Mouse (Mus musculus): ENCODE measurements around the gene Stk31.
"Not testable (repeated sequence)": the region's sequence is repeated elsewhere in the genome, so short reads cannot be mapped to it uniquely, and the experiment has no call there.

The Stk31 gene

GRCm38 (mm10) chr6:49395316-49395715 is at the start of gene Stk31:
TSS of gene Stk31 (plus strand) at chr6:49395604.
- peak; percentile 39 for DNase-seq

GRCm38 (mm10) chr6:49349826-49350225 is 45.6 kb upstream of the Stk31 start:
- DNase-seq, result peak; percentile 67

GRCm38 (mm10) chr6:49354613-49355012 is 40.8 kb upstream of the Stk31 start:
- no peak for DNase-seq

- DNase-seq, result no peak
These were observed 40.2 kb upstream of the Stk31 start for GRCm38 (mm10) chr6:49355171-49355570.

- no peak for DNase-seq
These were observed 35.0 kb upstream of the Stk31 start for GRCm38 (mm10) chr6:49360420-49360819.

GRCm38 (mm10) chr6:49367159-49368054 is 28.0 kb upstream of the Stk31 start, which contains the start of gene Fam221a:
TSS of gene Fam221a (plus strand) at chr6:49367739.
- peak; percentile 92 for DNase-seq

- no peak for DNase-seq
These were observed 27.2 kb upstream of the Stk31 start for GRCm38 (mm10) chr6:49368212-49368611.

- no peak for DNase-seq
These were observed 22.7 kb upstream of the Stk31 start for GRCm38 (mm10) chr6:49372705-49373104.

GRCm38 (mm10) chr6:49373943-49374342 is 21.5 kb upstream of the Stk31 start:
- no peak for DNase-seq

- DNase-seq, result no peak
These were observed 17.1 kb upstream of the Stk31 start for GRCm38 (mm10) chr6:49378328-49378727.

GRCm38 (mm10) chr6:49394276-49394675 is 1.1 kb upstream of the Stk31 start:
- no peak for DNase-seq

- peak; percentile 50 for DNase-seq
These were observed 2.1 kb downstream of the Stk31 start for GRCm38 (mm10) chr6:49397466-49397865.

- DNase-seq, result no peak
These were observed 3.0 kb downstream of the Stk31 start for GRCm38 (mm10) chr6:49398365-49398764.

- DNase-seq, result no peak
These were observed 15.4 kb downstream of the Stk31 start for GRCm38 (mm10) chr6:49410830-49411229.

GRCm38 (mm10) chr6:49412967-49413366 is 17.6 kb downstream of the Stk31 start:
- DNase-seq, result not testable (repeated sequence)

- no peak for DNase-seq
These were observed 20.6 kb downstream of the Stk31 start for GRCm38 (mm10) chr6:49415971-49416370.

GRCm38 (mm10) chr6:49437306-49437705 is 41.9 kb downstream of the Stk31 start:
- DNase-seq, result no peak

GRCm38 (mm10) chr6:49458112-49458511 is 62.7 kb downstream of the Stk31 start:
- no peak for DNase-seq

- DNase-seq, result no peak
These were observed 87.8 kb downstream of the Stk31 start for GRCm38 (mm10) chr6:49483205-49483604.

- no peak for DNase-seq
These were observed 96.1 kb downstream of the Stk31 start for GRCm38 (mm10) chr6:49491526-49491925.

GRCm38 (mm10) chr6:49519053-49519452 is 123.6 kb downstream of the Stk31 start:
- peak; percentile 87 for DNase-seq
